Mouse (Mus musculus): Measurements from ENCODE around the gene Nfatc4.

Nfatc4 gene

GRCm38 (mm10) chr14:55842794-55843193 is 19.9 kb downstream of the Nfatc4 start:
- in situ Hi-C loops (cut with MboI; ENCODE audit: low pct_unique_long_range_greater_than_20kb in 1 of 2, low sequenced_read_pairs in 2 of 2, unreplicated experiment in 1 of 2) = no loop called here

- in situ Hi-C loops (cut with MboI; ENCODE audit: low pct_unique_long_range_greater_than_20kb in 1 of 2, low sequenced_read_pairs in 2 of 2, unreplicated experiment in 1 of 2) = no loop called here
Measured at GRCm38 (mm10) chr14:55845506-55846294, 22.8 kb downstream of the Nfatc4 start.

DNA sequence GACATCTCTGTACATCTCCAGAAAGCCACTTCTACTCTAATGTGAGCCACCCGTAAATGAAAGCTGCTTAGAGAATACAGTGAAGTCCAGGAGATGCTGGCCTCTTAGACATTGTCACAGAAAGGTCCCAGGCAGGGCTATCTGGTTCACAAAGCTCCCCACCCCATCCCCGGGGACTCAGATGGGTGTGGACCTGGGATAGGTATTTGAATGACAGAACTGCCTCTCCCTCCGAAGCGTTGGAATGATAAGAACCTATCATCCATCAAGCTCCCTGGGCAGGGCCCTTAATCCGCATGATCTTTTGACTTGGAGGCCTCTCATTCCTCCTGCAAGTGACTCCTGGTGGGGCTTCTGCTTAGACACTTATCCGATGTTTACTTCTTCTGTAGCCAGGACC is 27.9 kb downstream of the Nfatc4 start:
- in situ Hi-C loops (cut with MboI; ENCODE audit: low pct_unique_long_range_greater_than_20kb in 1 of 2, low sequenced_read_pairs in 2 of 2, unreplicated experiment in 1 of 2) = loop anchor here in 1 of 2 experiments (10.0 kb wide), 1 partner anchor 64 kb away; no protein-coding TSS in a partner anchor

- in situ Hi-C loops (cut with MboI; ENCODE audit: low pct_unique_long_range_greater_than_20kb in 1 of 2, low sequenced_read_pairs in 2 of 2, unreplicated experiment in 1 of 2) = loop anchor here in 1 of 2 experiments (10.0 kb wide), 1 partner anchor 62 kb away; no protein-coding TSS in a partner anchor
Measured at GRCm38 (mm10) chr14:55852646-55853551, 30.0 kb downstream of the Nfatc4 start.

DNA sequence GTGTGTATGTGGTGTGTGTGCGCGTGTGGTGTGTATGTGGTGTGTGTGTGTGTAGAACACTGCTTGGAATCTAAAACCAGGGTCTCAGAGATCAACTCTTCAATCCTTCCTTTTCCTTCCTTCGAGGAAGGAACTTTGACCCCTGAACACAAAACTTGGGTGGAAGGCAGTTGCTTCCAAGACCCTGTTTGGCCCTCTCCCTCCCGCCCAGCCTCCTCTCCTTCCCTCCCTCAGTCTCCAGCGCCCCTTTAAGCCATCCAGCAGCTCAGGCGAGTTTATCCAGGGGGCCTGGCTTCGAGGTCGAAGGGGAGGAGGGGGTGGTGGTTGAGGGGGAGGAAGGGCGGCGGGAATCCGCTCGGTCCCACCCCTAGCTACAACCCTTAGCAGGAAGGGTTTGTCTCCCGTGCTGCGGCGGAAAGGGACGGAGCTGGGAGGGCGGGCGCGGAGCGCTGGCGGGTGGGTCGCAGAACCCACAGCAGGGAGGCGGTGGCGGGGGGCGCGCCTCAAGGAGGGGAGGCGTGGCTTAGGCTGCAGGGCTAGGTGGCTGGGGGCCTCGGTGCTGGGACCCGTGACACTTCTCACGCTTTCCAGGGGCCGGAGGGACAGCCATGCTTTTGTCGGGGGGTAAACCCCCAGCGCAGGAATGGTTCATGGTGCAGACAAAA is 30.8 kb downstream of the Nfatc4 start, which contains the start of gene Nynrin:
Nynrin (plus strand) TSS at position 390 of the 665 bp plus-strand sequence.
- in situ Hi-C loops (cut with MboI; ENCODE audit: low pct_unique_long_range_greater_than_20kb in 1 of 2, low sequenced_read_pairs in 2 of 2, unreplicated experiment in 1 of 2) = loop anchor here in 1 of 2 experiments (10.0 kb wide), 1 partner anchor 61 kb away; no protein-coding TSS in a partner anchor

- in situ Hi-C loops (cut with MboI; ENCODE audit: low pct_unique_long_range_greater_than_20kb in 1 of 2, low sequenced_read_pairs in 2 of 2, unreplicated experiment in 1 of 2) = loop anchor here in 1 of 2 experiments (10.0 kb wide), 1 partner anchor 60 kb away; no protein-coding TSS in a partner anchor
Measured at GRCm38 (mm10) chr14:55854406-55855100, 31.6 kb downstream of the Nfatc4 start.

GRCm38 (mm10) chr14:55855101-55855561 is 32.2 kb downstream of the Nfatc4 start:
- in situ Hi-C loops (cut with MboI; ENCODE audit: low pct_unique_long_range_greater_than_20kb in 1 of 2, low sequenced_read_pairs in 2 of 2, unreplicated experiment in 1 of 2) = loop anchor here in 1 of 2 experiments (10.0 kb wide), 1 partner anchor 60 kb away; no protein-coding TSS in a partner anchor

DNA sequence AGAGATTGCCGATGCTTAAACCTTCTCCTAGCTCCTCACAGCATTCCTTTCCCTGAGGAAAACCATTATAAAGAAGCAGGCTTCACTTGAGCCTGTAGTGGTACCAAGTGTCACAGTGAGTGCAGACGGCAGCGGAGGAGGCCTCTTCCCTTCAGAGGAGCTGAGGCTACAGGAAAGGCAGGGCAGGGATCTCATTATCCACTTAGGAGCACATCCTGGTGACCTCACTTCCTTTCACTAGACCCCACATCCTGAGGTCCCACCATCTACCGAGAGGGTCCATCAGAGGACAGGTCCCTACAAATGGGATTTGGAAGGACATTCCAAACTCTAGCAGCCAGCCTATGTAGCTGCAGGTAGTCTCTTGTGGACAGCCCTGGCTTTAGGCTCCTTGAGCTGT is 34.6 kb downstream of the Nfatc4 start:
- in situ Hi-C loops (cut with MboI; ENCODE audit: low pct_unique_long_range_greater_than_20kb in 1 of 2, low sequenced_read_pairs in 2 of 2, unreplicated experiment in 1 of 2) = loop anchor here in 1 of 2 experiments (10.0 kb wide), 1 partner anchor 57 kb away; no protein-coding TSS in a partner anchor

DNA sequence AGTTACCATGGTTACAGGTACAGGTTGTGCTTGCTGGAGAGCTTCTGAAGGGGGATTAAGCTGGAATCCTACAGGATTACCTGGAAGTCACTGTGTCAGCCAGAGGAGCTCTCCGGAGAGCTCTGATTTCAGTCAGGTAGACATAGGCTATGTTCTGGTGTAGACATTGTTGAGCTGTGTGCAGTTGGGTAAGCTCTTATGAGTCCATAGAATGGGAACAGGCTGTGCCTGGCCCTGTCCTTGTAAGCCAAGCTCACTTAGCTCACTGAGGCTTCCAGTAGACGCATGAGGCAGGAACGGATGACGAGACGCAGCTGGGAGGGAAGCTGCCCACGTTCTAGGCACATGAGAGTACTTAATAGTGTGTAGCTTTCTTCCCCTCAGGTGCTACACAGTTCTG is 39.2 kb downstream of the Nfatc4 start:
- in situ Hi-C loops (cut with MboI; ENCODE audit: low pct_unique_long_range_greater_than_20kb in 1 of 2, low sequenced_read_pairs in 2 of 2, unreplicated experiment in 1 of 2) = loop anchor here (5.0 kb wide), 1 partner anchor 40 kb away; the partner anchor contains the start of gene Nfatc4 (in 2 of the 2)

- in situ Hi-C loops (cut with MboI; ENCODE audit: low pct_unique_long_range_greater_than_20kb in 1 of 2, low sequenced_read_pairs in 2 of 2, unreplicated experiment in 1 of 2) = loop anchor here (5.0 kb wide), 1 partner anchor 41 kb away; the partner anchor contains the start of gene Nfatc4 (in 2 of the 2)
Measured at GRCm38 (mm10) chr14:55862970-55863369, 40.0 kb downstream of the Nfatc4 start.

DNA sequence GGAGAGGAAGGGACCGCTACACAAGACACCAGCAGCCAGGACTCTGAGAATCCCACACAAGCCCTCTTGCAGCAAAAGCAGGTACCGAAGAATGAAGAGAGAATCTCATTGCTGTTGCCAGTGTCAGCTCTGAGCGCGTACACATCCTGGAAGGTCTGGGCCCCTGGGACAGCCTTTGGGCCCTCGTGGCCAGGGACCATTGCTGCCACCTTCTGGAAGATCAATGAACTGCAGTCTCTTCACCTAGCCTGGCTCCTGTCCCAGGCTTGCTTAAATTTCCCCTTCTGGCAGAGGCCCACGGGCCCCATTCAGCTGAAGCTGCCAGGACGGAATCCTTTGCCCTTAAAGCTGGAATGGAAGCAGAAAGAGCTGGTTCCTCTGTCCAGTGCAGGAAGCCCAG is 40.8 kb downstream of the Nfatc4 start:
- in situ Hi-C loops (cut with MboI; ENCODE audit: low pct_unique_long_range_greater_than_20kb in 1 of 2, low sequenced_read_pairs in 2 of 2, unreplicated experiment in 1 of 2) = loop anchor here (5.0 kb wide), 1 partner anchor 41 kb away; the partner anchor contains the start of gene Nfatc4 (in 2 of the 2)

- in situ Hi-C loops (cut with MboI; ENCODE audit: low pct_unique_long_range_greater_than_20kb in 1 of 2, low sequenced_read_pairs in 2 of 2, unreplicated experiment in 1 of 2) = no loop called here
Measured at GRCm38 (mm10) chr14:55866962-55867361, 44.0 kb downstream of the Nfatc4 start.

- in situ Hi-C loops (cut with MboI; ENCODE audit: low pct_unique_long_range_greater_than_20kb in 1 of 2, low sequenced_read_pairs in 2 of 2, unreplicated experiment in 1 of 2) = no loop called here
Measured at GRCm38 (mm10) chr14:55868230-55869026, 45.5 kb downstream of the Nfatc4 start.

DNA sequence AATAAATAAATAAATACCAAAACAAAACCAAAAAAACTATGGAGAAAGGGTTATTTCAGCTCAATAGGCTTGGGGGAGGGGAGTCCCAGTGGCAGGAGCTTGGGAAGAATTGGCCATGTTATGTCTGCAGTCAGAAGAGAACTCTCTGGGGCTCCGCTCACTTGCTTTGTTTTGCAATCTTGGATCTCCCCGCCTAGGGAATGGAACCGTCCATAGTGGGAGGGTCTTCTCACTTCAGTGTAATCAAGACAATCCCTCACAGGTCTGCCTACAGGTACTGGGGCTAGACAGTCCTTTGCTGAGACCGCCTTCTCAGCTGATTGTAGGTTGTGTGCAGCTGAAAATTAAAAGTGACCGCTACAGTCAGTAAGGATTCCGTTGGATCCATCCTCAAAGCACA is 46.6 kb downstream of the Nfatc4 start:
- in situ Hi-C loops (cut with MboI; ENCODE audit: low pct_unique_long_range_greater_than_20kb in 1 of 2, low sequenced_read_pairs in 2 of 2, unreplicated experiment in 1 of 2) = no loop called here

DNA sequence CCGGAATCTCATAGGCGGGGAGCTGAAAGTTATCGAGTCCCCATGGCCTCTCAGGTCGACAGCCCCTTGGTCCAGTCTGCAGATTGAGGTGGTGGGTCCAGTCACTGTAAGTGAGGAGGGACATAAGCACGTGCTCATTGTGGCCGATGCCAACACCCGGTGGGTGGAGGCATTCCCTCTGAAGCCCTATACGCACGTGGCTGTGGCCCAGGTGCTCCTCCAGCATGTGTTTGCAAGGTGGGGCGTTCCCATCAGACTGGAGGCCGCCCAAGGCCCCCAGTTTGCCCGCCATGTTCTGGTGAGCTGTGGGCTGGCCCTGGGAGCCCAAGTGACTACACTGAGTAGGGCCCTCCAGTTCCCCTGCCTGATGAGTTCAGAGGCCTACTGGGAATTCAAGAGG is 49.1 kb downstream of the Nfatc4 start:
- in situ Hi-C loops (cut with MboI; ENCODE audit: low pct_unique_long_range_greater_than_20kb in 1 of 2, low sequenced_read_pairs in 2 of 2, unreplicated experiment in 1 of 2) = no loop called here

DNA sequence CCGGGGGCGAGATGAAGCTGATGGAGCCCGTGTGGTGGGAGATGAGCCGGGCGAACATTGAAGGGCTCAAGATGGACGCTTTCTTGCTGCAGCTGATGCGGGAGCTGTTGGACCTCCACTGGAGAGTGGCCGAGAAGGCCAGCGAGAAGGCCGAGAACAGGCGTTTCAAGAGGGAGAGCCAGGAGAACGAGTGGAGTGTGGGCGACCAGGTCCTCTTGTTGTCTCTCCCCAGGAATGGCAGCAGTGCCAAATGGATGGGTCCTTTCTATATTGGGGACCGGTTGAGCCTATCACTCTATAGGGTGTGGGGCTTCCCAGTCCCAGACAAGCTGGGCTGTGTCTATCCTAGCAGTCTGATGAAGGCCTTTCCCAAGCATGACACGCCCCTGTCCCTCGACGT is 49.6 kb downstream of the Nfatc4 start:
- in situ Hi-C loops (cut with MboI; ENCODE audit: low pct_unique_long_range_greater_than_20kb in 1 of 2, low sequenced_read_pairs in 2 of 2, unreplicated experiment in 1 of 2) = no loop called here

GRCm38 (mm10) chr14:55873242-55873713 is 50.3 kb downstream of the Nfatc4 start:
- in situ Hi-C loops (cut with MboI; ENCODE audit: low pct_unique_long_range_greater_than_20kb in 1 of 2, low sequenced_read_pairs in 2 of 2, unreplicated experiment in 1 of 2) = no loop called here
